Mouse (Mus musculus): ENCODE data around the gene Kcnmb2.

DNA sequence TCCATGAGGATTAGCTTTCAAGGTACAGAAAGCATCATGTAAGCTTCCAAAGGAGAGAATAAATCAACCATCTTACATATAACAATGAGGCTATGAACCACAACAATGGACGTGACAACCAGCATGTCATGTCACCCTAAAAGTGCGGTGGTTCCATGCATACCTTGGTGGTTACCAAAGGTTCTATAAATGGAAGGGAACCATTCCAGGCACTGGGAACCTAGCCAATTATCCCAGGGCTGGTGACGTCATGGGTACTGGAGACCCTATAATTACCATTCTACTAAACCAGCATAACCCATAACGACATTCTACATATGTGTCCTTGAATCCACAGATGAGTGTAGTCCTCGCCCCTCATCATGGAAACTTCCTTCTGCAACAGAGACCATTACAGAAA is 291.7 kb downstream of the Kcnmb2 start:
- TF ChIP-seq POLR2A (IDR thresholded peaks at IDR 0.05; ENCODE audit: insufficient read depth, low read depth, low read length) (no peak), CTCF (IDR thresholded peaks at IDR 0.05; ENCODE audit: insufficient read depth, low read depth, low read length) (no peak)
